Mouse (Mus musculus) gastrocnemius, postnatal 36 days (tissue): ENCODE results near the gene Lsp1. TPM values are rescaled to one million over a fixed set of nuclear protein-coding genes. Genes with fewer than 3 reads are reported as not detected.
A peak's percentile ranks its signal among the peaks of the same experiment; 100 is the strongest.

ENCODE experiments used
- DNase-seq, 2 experiments: peaks; one replicate each; pipeline ENCODE4 v3.0.0; 2022
- intact Hi-C: fragments of 180-260 bp; cut with DNase I; formaldehyde crosslinking; loops from one replicate; pipeline ENCODE4 v1.15.1; 2025
- total RNA-seq, 2 experiments: library from RNA; stranded (reverse); gene quantifications; 2 replicates each; pipeline ENCODE4 v1.2.3; 2021

Lsp1 gene
- total RNA-seq, 2 experiments from 2014 or later, result 37.2 to 75.3 TPM

- peak; percentile 48 to 49 for DNase-seq
- intact Hi-C loops, result no loop called here
Observed at GRCm38 (mm10) chr7:142471884-142472570, 11.4 kb downstream of the Lsp1 start.

- intact Hi-C loops, result no loop called here
- peak in 1 of 2 experiments; percentile 12 for DNase-seq
Observed at GRCm38 (mm10) chr7:142472936-142473335, 12.3 kb downstream of the Lsp1 start.

GRCm38 (mm10) chr7:142473476-142473875, 12.9 kb downstream of the Lsp1 start:
- intact Hi-C loops, result no loop called here
- DNase-seq, result peak in 1 of 2 experiments; percentile 13

- intact Hi-C loops, result no loop called here
- peak; percentile 60 to 74 for DNase-seq
Observed at GRCm38 (mm10) chr7:142474799-142475198, 14.2 kb downstream of the Lsp1 start.

GRCm38 (mm10) chr7:142475641-142476040, 15.0 kb downstream of the Lsp1 start:
- DNase-seq, result peak in 1 of 2 experiments; percentile 17
- intact Hi-C loops, result no loop called here

GRCm38 (mm10) chr7:142476271-142476670, 15.7 kb downstream of the Lsp1 start:
- DNase-seq, result peak in 1 of 2 experiments; percentile 20
- intact Hi-C loops, result no loop called here

- peak; percentile 23 to 45 for DNase-seq
- intact Hi-C loops, result no loop called here
Observed at GRCm38 (mm10) chr7:142476795-142477452, 16.3 kb downstream of the Lsp1 start.

GRCm38 (mm10) chr7:142478001-142478400, 17.4 kb downstream of the Lsp1 start:
- DNase-seq, result peak in 1 of 2 experiments; percentile 4
- intact Hi-C loops, result no loop called here

- intact Hi-C loops, result no loop called here
- DNase-seq, result peak; percentile 3 to 22
Observed at GRCm38 (mm10) chr7:142478574-142478973, 18.0 kb downstream of the Lsp1 start.

- intact Hi-C loops, result no loop called here
- DNase-seq, result peak; percentile 3 to 21
Observed at GRCm38 (mm10) chr7:142479307-142479706, 18.7 kb downstream of the Lsp1 start.

- DNase-seq, result peak in 1 of 2 experiments; percentile 20
- intact Hi-C loops, result no loop called here
Observed at GRCm38 (mm10) chr7:142479886-142480285, 19.3 kb downstream of the Lsp1 start.

- intact Hi-C loops, result no loop called here
- DNase-seq, result peak in 1 of 2 experiments; percentile 24
Observed at GRCm38 (mm10) chr7:142480661-142481060, 20.1 kb downstream of the Lsp1 start.

GRCm38 (mm10) chr7:142481186-142481567, 20.6 kb downstream of the Lsp1 start:
- intact Hi-C loops, result no loop called here
- peak; percentile 69 to 75 for DNase-seq

- peak; percentile 66 to 69 for DNase-seq
- intact Hi-C loops, result no loop called here
Observed at GRCm38 (mm10) chr7:142481568-142482255, 21.1 kb downstream of the Lsp1 start.

GRCm38 (mm10) chr7:142482256-142482609, 21.6 kb downstream of the Lsp1 start:
- peak in 1 of 2 experiments; percentile 60 for DNase-seq
- intact Hi-C loops, result no loop called here

- intact Hi-C loops, result no loop called here
- peak in 1 of 2 experiments; percentile 41 for DNase-seq
Observed at GRCm38 (mm10) chr7:142483136-142483535, 22.5 kb downstream of the Lsp1 start.

- DNase-seq, result peak; percentile 73 to 77
- intact Hi-C loops, result no loop called here
Observed at GRCm38 (mm10) chr7:142484780-142485179, 24.2 kb downstream of the Lsp1 start.

GRCm38 (mm10) chr7:142486751-142487162, 26.1 kb downstream of the Lsp1 start:
- peak in 1 of 2 experiments; percentile 43 for DNase-seq
- intact Hi-C loops, result no loop called here

- DNase-seq, result peak in 1 of 2 experiments; percentile 39
- intact Hi-C loops, result no loop called here
Observed at GRCm38 (mm10) chr7:142487341-142487859, 26.8 kb downstream of the Lsp1 start.

- DNase-seq, result no peak
- intact Hi-C loops, result no loop called here
Observed at GRCm38 (mm10) chr7:142488053-142488452, 27.4 kb downstream of the Lsp1 start.

GRCm38 (mm10) chr7:142493535-142493934, 32.9 kb downstream of the Lsp1 start:
- no peak for DNase-seq
- intact Hi-C loops, result loop anchor here (10.0 kb wide), 1 partner anchor 159 kb away; no protein-coding TSS in a partner anchor
